Mouse (Mus musculus) CH12.LX (cell line): ENCODE results near the gene Olfr649. TPM values are rescaled to one million over a fixed set of nuclear protein-coding genes. Genes with fewer than 3 reads are reported as not detected.

ENCODE experiments used
- DNase-seq: peaks from one replicate; pipeline ENCODE4 v3.0.0-alpha.2; 2013; ENCODE audit errors: extremely low read depth
- H3K27ac ChIP-seq: 2 replicates; pipeline ENCODE4 v1.5.1; 2012; ENCODE audit warnings: low read depth, mild to moderate bottlenecking, control low read depth, moderate library complexity; ENCODE audit not compliant: insufficient read depth
- H3K27me3 ChIP-seq: replicated peaks from 2 replicates; pipeline ENCODE3; 2012; ENCODE audit warnings: inconsistent platforms
- H3K36me3 ChIP-seq, 2 experiments: replicated peaks in 1 of 2; 2 replicates each; pipeline versions ENCODE3 to v1.6.1; 2012; ENCODE audit warnings: inconsistent platforms in 1 of 2, low read length in 1 of 2, mild to moderate bottlenecking in 1 of 2, mixed read lengths in 1 of 2, moderate library complexity in 1 of 2; ENCODE audit not compliant: control insufficient read depth in 1 of 2, insufficient read depth in 1 of 2
- H3K4me1 ChIP-seq, 2 experiments: 2 replicates each; pipeline ENCODE4 v1.6.1; 2012; ENCODE audit warnings: inconsistent platforms in 1 of 2, moderate library complexity in 1 of 2; ENCODE audit not compliant: insufficient read depth in 2 of 2, control insufficient read depth in 1 of 2
- H3K4me2 ChIP-seq: 2 replicates; pipeline ENCODE4 v1.6.1; 2012; ENCODE audit warnings: low read depth, mild to moderate bottlenecking, control low read depth; ENCODE audit not compliant: poor library complexity, insufficient read depth, severe bottlenecking
- H3K4me3 ChIP-seq, 3 experiments: fragments of 150-350 bp in 1 of 3; sonication (generic) in 1 of 3; replicated peaks in 1 of 3; 2 replicates each; pipeline versions ENCODE3 to v1.5.1; 2011 to 2012; ENCODE audit warnings: low read depth in 2 of 3, low read length in 2 of 3, mild to moderate bottlenecking in 2 of 3, moderate library complexity in 2 of 3, control low read depth in 1 of 3, improper control_type of control experiment in 1 of 3, inconsistent platforms in 1 of 3, mixed read lengths in 1 of 3; ENCODE audit not compliant: poor library complexity in 1 of 3
- H3K79me2 ChIP-seq: replicated peaks from 2 replicates; pipeline ENCODE4 v1.6.1; 2012; ENCODE audit warnings: mild to moderate bottlenecking, moderate library complexity; ENCODE audit not compliant: control insufficient read depth, poor library complexity, insufficient read depth, severe bottlenecking; ENCODE audit errors: extremely low read depth
- H3K9ac ChIP-seq: 2 replicates; pipeline ENCODE4 v1.6.1; 2012; ENCODE audit warnings: low read depth, mild to moderate bottlenecking, control low read depth, moderate library complexity; ENCODE audit not compliant: insufficient read depth
- H3K9me3 ChIP-seq: replicated peaks from 2 replicates; pipeline ENCODE3; 2012; ENCODE audit warnings: low read length, inconsistent platforms, mixed read lengths
- BHLHE40 ChIP-seq: IDR thresholded peaks from 2 replicates; pipeline ENCODE4 v1.6.1; 2011; ENCODE audit warnings: mild to moderate bottlenecking, low read depth, low read length, improper control_type of control experiment
- CHD2 ChIP-seq: IDR thresholded peaks from 2 replicates; pipeline ENCODE4 v1.6.1; 2011; ENCODE audit warnings: low read length, improper control_type of control experiment
- CTCF ChIP-seq, 2 experiments: IDR thresholded peaks in 1 of 2; conservative IDR thresholded peaks in 1 of 2; 2 replicates each; pipeline ENCODE4 v1.5.1; 2011 to 2012; ENCODE audit warnings: low read depth in 2 of 2, low read length in 2 of 2, improper control_type of control experiment in 1 of 2, inconsistent platforms in 1 of 2, mild to moderate bottlenecking in 1 of 2, moderate library complexity in 1 of 2
- EP300 ChIP-seq: IDR thresholded peaks from 2 replicates; pipeline ENCODE4 v1.6.1; 2011; ENCODE audit warnings: low read length, improper control_type of control experiment
- ETS1 ChIP-seq: conservative IDR thresholded peaks from 2 replicates; pipeline ENCODE4 v1.6.1; 2012; ENCODE audit warnings: low read depth, mild to moderate bottlenecking, inconsistent platforms, low read length, improper control_type of control experiment, moderate library complexity
- GABPA ChIP-seq: IDR thresholded peaks from 2 replicates; pipeline ENCODE4 v1.6.1; 2012; ENCODE audit warnings: low read depth, low read length, improper control_type of control experiment, inconsistent platforms; ENCODE audit not compliant: insufficient replicate concordance
- HCFC1 ChIP-seq: IDR thresholded peaks from 2 replicates; pipeline ENCODE4 v1.6.1; 2012; ENCODE audit warnings: low read depth, mild to moderate bottlenecking, inconsistent platforms, low read length, improper control_type of control experiment
- JUND ChIP-seq: conservative IDR thresholded peaks from 2 replicates; pipeline ENCODE4 v1.6.1; 2011; ENCODE audit warnings: low read depth, low read length, improper control_type of control experiment
- MAFK ChIP-seq: IDR thresholded peaks from 2 replicates; pipeline ENCODE4 v1.6.1; 2011; ENCODE audit warnings: low read length, improper control_type of control experiment; ENCODE audit not compliant: insufficient replicate concordance
- MAX ChIP-seq: IDR thresholded peaks from 2 replicates; pipeline ENCODE4 v1.6.1; 2011; ENCODE audit warnings: low read length, improper control_type of control experiment
- MAZ ChIP-seq: IDR thresholded peaks from 2 replicates; pipeline ENCODE4 v1.6.1; 2012; ENCODE audit warnings: low read depth, mild to moderate bottlenecking, inconsistent platforms, low read length, improper control_type of control experiment, moderate library complexity
- MXI1 ChIP-seq: IDR thresholded peaks from 2 replicates; pipeline ENCODE4 v1.6.1; 2011; ENCODE audit warnings: mild to moderate bottlenecking, low read depth, low read length, improper control_type of control experiment
- NELFE ChIP-seq: IDR thresholded peaks from 2 replicates; pipeline ENCODE4 v1.6.1; 2011; ENCODE audit warnings: low read depth, low read length, improper control_type of control experiment
- NRF1 ChIP-seq: IDR thresholded peaks from 2 replicates; pipeline ENCODE4 v1.6.1; 2014; ENCODE audit warnings: low read depth, mild to moderate bottlenecking, inconsistent platforms, low read length, improper control_type of control experiment, moderate library complexity
- PAX5 ChIP-seq: IDR thresholded peaks from 2 replicates; pipeline ENCODE4 v1.6.1; 2012; ENCODE audit warnings: low read length, inconsistent platforms, mixed read lengths
- POLR2A ChIP-seq: IDR thresholded peaks from 2 replicates; pipeline ENCODE4 v1.6.1; 2011; ENCODE audit warnings: low read depth, mild to moderate bottlenecking, improper control_type of control experiment, low read length
- RCOR1 ChIP-seq: conservative IDR thresholded peaks from 2 replicates; pipeline ENCODE4 v1.6.1; 2012; ENCODE audit warnings: low read depth, mild to moderate bottlenecking, inconsistent platforms, low read length, improper control_type of control experiment
- SIN3A ChIP-seq: IDR thresholded peaks from 2 replicates; pipeline ENCODE4 v1.6.1; 2012; ENCODE audit warnings: low read length, improper control_type of control experiment, inconsistent platforms
- SMC3 ChIP-seq: IDR thresholded peaks from 2 replicates; pipeline ENCODE4 v1.6.1; 2011; ENCODE audit warnings: low read depth, low read length, improper control_type of control experiment
- TBP ChIP-seq: conservative IDR thresholded peaks from 2 replicates; pipeline ENCODE4 v1.6.1; 2011; ENCODE audit warnings: low read depth, low read length, improper control_type of control experiment
- USF2 ChIP-seq: conservative IDR thresholded peaks from 2 replicates; pipeline ENCODE4 v1.6.1; 2011; ENCODE audit warnings: low read depth, low read length, improper control_type of control experiment
- ZKSCAN1 ChIP-seq: IDR thresholded peaks from 2 replicates; pipeline ENCODE4 v1.6.1; 2012; ENCODE audit warnings: low read depth, inconsistent platforms, low read length, improper control_type of control experiment, borderline replicate concordance
- ZMIZ1 ChIP-seq: IDR thresholded peaks from 2 replicates; pipeline ENCODE4 v1.6.1; 2012; ENCODE audit warnings: low read depth, mild to moderate bottlenecking, inconsistent platforms, low read length, improper control_type of control experiment
- dilution Hi-C: fragments of 300-500 bp; cut with MboI; formaldehyde crosslinking; loops from 2 replicates; pipeline ENCODE4 v1.14.3; 2020; ENCODE audit warnings: low sequenced_read_pairs; ENCODE audit not compliant: extremely low pct_unique_long_range_greater_than_20kb, extremely low pct_ligation_motif_present
- in situ Hi-C: fragments of 300-500 bp; cut with MboI; formaldehyde crosslinking; loops from 3 replicates; pipeline ENCODE4 v1.14.3; 2019; ENCODE audit warnings: low sequenced_read_pairs, low pct_ligation_motif_present, low pct_unique_long_range_greater_than_20kb, mixed read lengths
- polyA plus RNA-seq: library from polyadenylated mRNA; unstranded; fragments of >175 nt; gene quantifications from 2 replicates; pipeline ENCODE4 v1.2.1, GENCODE M21; 2012; ENCODE audit warnings: low read depth; ENCODE audit not compliant: insufficient read length
- total RNA-seq, 2 experiments: library from RNA; depleted of rRNA; stranded (reverse); fragments of 300-350 nt in 1 of 2; fragments of >200 nt in 1 of 2; gene quantifications; 2 replicates each; pipeline ENCODE4 v1.2.3; 2012 to 2014

Gene Olfr649
- total and polyA plus RNA-seq, 3 experiments: not detected

- TF ChIP-seq PAX5 (no peak), SMC3 (no peak), NRF1 (no peak), MAX (no peak), BHLHE40 (no peak), POLR2A (no peak), MAFK (no peak), JUND (no peak), EP300 (no peak)
- H3K4me2 ChIP-seq: no peak overlapping the region
- no peaks in the 10 kb centered on the region for H3K36me3 ChIP-seq
- H3K27ac ChIP-seq: no peak overlapping the region
- H3K27me3 ChIP-seq: no peaks in the 10 kb centered on the region
- dilution Hi-C loops: no loop called here
- in situ Hi-C loops: no loop called here
- no peak overlapping the region for H3K4me3 ChIP-seq
- no peaks in the 10 kb centered on the region for H3K79me2 ChIP-seq
- no peak overlapping the region for H3K9ac ChIP-seq
- no peak for DNase-seq
- peaks cover 0 to 11% of the 10 kb centered on the region in 2 experiments; a peak in 2 of 4 replicates for H3K4me1 ChIP-seq
- no peaks in the 10 kb centered on the region for H3K9me3 ChIP-seq
Observed at GRCm38 (mm10) chr7:104216011-104216535, 20.3 kb upstream of the Olfr649 start.

DNA sequence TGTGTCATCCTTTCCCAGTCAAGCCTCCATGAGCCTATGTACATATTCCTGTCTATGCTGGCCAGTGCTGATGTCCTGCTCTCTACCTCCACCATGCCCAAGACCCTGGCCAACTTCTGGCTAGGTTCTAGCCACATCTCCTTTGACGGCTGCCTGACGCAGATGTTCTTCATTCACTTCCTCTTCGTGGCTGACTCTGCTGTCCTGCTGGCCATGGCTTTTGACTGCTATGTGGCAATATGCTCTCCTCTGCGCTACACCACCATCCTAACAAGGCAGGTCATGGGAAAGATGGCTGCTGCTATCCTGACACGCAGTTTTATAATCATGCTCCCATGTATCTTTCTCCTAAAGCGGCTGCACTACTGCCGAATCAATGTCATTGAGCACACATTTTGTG, 10.4 kb upstream of the Olfr649 start:
- in situ Hi-C loops: no loop called here
- Histone ChIP-seq H3K27ac (no peak overlapping the region), H3K27me3 (no peaks in the 10 kb centered on the region), H3K4me3 (no peak overlapping the region), H3K4me1 (peaks cover 3 to 13% of the 10 kb centered on the region in 2 experiments; a peak in 3 of 4 replicates), H3K9ac (no peak overlapping the region), H3K79me2 (no peaks in the 10 kb centered on the region), H3K36me3 (no peaks in the 10 kb centered on the region), H3K9me3 (no peaks in the 10 kb centered on the region), H3K4me2 (no peak overlapping the region)
- TF ChIP-seq CHD2 (no peak), MAZ (no peak), PAX5 (no peak), HCFC1 (no peak), MXI1 (no peak), GABPA (no peak), ETS1 (no peak), SMC3 (no peak), USF2 (no peak), NELFE (no peak), ZKSCAN1 (no peak), TBP (no peak), RCOR1 (no peak), NRF1 (no peak), ZMIZ1 (no peak), SIN3A (no peak), CTCF (conservative IDR thresholded peaks at IDR 0.05 in 1 of 2, IDR thresholded peaks at IDR 0.05 in 1 of 2; ENCODE audit: low read depth in 2 of 2, low read length in 2 of 2) (no peak)
- peak; percentile 5 for DNase-seq
- dilution Hi-C loops: no loop called here
